Mouse (Mus musculus) lung, postnatal 0 days (tissue): ENCODE results near the gene Tec. TPM values are rescaled to one million over a fixed set of nuclear protein-coding genes. Genes with fewer than 3 reads are reported as not detected.

Source experiments
- ATAC-seq: fragments of 200-750 bp; cut with Nextera tagmentation; 2 replicates; pipeline ENCODE4 v1.8.0; 2017; ENCODE audit warnings: moderate library complexity
- DNase-seq: peaks from one replicate; pipeline ENCODE4 v3.0.0-alpha.2; 2016; ENCODE audit warnings: low spot score
- H3K27ac ChIP-seq: fragments of 300-500 bp; sonication (generic); 2 replicates; pipeline ENCODE4 v1.5.1; 2014; ENCODE audit warnings: antibody characterized with exemption, mild to moderate bottlenecking, low read length, mixed read lengths
- H3K27me3 ChIP-seq: fragments of 300-500 bp; sonication (generic); replicated peaks from 2 replicates; pipeline ENCODE4 v1.6.1; 2014; ENCODE audit warnings: low read length, mixed read lengths; ENCODE audit not compliant: insufficient read depth
- H3K36me3 ChIP-seq: fragments of 300-500 bp; sonication (generic); 2 replicates; pipeline ENCODE4 v1.6.1; 2014; ENCODE audit warnings: low read length, mixed read lengths; ENCODE audit not compliant: insufficient read depth
- H3K4me1 ChIP-seq: fragments of 300-500 bp; sonication (generic); 2 replicates; pipeline ENCODE4 v1.6.1; 2014; ENCODE audit warnings: antibody characterized with exemption, low read depth, low read length, mixed read lengths; ENCODE audit not compliant: insufficient read depth
- H3K4me2 ChIP-seq: fragments of 300-500 bp; sonication (generic); replicated peaks from 2 replicates; pipeline ENCODE4 v1.6.1; 2014; ENCODE audit warnings: low read depth, mild to moderate bottlenecking, low read length, moderate library complexity, mixed read lengths
- H3K4me3 ChIP-seq: fragments of 300-500 bp; sonication (generic); 2 replicates; pipeline ENCODE4 v1.5.1; 2014; ENCODE audit warnings: low read depth, low read length
- H3K9ac ChIP-seq: fragments of 300-500 bp; sonication (generic); replicated peaks from 2 replicates; pipeline ENCODE4 v1.6.1; 2014; ENCODE audit warnings: low read depth, mild to moderate bottlenecking
- H3K9me3 ChIP-seq: fragments of 300-500 bp; sonication (generic); 2 replicates; pipeline ENCODE4 v1.6.1; 2016; ENCODE audit warnings: low read length, mixed read lengths
- CTCF ChIP-seq: IDR thresholded peaks from 2 replicates; pipeline ENCODE4 v1.5.1; 2016; ENCODE audit warnings: antibody characterized with exemption, mild to moderate bottlenecking
- EP300 ChIP-seq: IDR thresholded peaks from 2 replicates; pipeline ENCODE4 v1.6.1; 2016; ENCODE audit warnings: antibody characterized with exemption, mild to moderate bottlenecking, control low read depth
- WGBS: fragments of 180-500 bp; shearing (Covaris S2); extraction: QIAGEN DNeasy Blood & Tissue Kit; methylation state at CpG from one replicate; pipeline ENCODE4 v1.1.7; 2014; 5-methylcytosine and 5-hydroxymethylcytosine counted together
- polyA plus RNA-seq: library from polyadenylated mRNA; unstranded; fragments of >200 nt; fragmentation: Nextera tagmentation; extraction: Ambion mirVana; gene quantifications from 2 replicates; pipeline ENCODE4 v1.2.1, GENCODE M21; 2015

The Tec gene
- polyA plus RNA-seq, 1 experiment from 2014 or later = 4.2 TPM

- ATAC-seq (no peak), DNase-seq (no peak)
- H3K4me3 ChIP-seq = no peak overlapping the region
- no peaks in the 10 kb centered on the region for H3K36me3 ChIP-seq
- no peak overlapping the region for H3K27ac ChIP-seq
- WGBS = 44% methylated on average over 5 of the region's 5 CpGs
- H3K9ac ChIP-seq = no peak overlapping the region
- H3K4me1 ChIP-seq = no peaks in the 10 kb centered on the region
- H3K9me3 ChIP-seq = no peaks in the 10 kb centered on the region
- TF ChIP-seq CTCF = no peak
- no peak for TF ChIP-seq EP300
- no peaks in the 10 kb centered on the region for H3K27me3 ChIP-seq
- H3K4me2 ChIP-seq = no peak overlapping the region
Observed at GRCm38 (mm10) chr5:72802851-72803250, 65.4 kb downstream of the Tec start.

GRCm38 (mm10) chr5:72798563-72798962 is 69.7 kb downstream of the Tec start:
- Histone ChIP-seq H3K27ac (no peak overlapping the region), H3K4me2 (no peak overlapping the region), H3K4me3 (no peak overlapping the region), H3K4me1 (no peaks in the 10 kb centered on the region), H3K9ac (no peak overlapping the region), H3K36me3 (no peaks in the 10 kb centered on the region), H3K27me3 (no peaks in the 10 kb centered on the region), H3K9me3 (no peaks in the 10 kb centered on the region)
- DNase-seq (no peak), ATAC-seq (no peak)
- WGBS = 77% methylated on average over 4 of the region's 4 CpGs
- no peak for TF ChIP-seq EP300
- TF ChIP-seq CTCF = no peak

DNA sequence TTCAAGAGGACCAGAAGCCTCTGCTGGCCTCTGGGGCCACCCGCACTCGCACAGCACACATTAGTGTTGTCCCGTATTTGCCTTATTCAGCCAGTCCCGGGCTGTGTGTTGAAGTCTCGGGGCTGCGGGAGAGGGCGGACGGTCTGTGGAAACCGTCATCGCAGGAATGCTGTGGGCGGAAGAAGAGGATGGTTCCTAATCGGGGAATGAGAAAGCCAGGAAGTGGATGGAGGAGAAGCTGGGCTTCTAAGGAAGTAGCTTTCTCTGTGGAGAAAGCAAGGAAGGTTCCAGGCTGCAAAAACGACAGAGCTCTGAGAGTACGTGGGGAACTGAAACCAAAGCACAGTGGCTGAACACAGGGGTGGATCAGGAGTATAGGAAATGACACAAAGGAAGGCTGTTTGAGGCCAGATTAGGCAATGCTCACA is 72.1 kb downstream of the Tec start:
- Histone ChIP-seq H3K4me3 (peak overlapping the region; percentile 28), H3K27ac (no peak overlapping the region), H3K4me2 (peak overlapping the region; percentile 56), H3K9me3 (no peaks in the 10 kb centered on the region), H3K4me1 (no peaks in the 10 kb centered on the region), H3K36me3 (no peaks in the 10 kb centered on the region), H3K27me3 (no peaks in the 10 kb centered on the region), H3K9ac (peak overlapping the region; percentile 32)
- peak; percentile 71 for ATAC-seq
- DNase-seq = peak; percentile 38
- TF ChIP-seq CTCF (no peak), EP300 (no peak)
- 19% methylated on average over 14 of the region's 14 CpGs for WGBS

GRCm38 (mm10) chr5:72793309-72793850 is 74.9 kb downstream of the Tec start:
- WGBS = 62% methylated on average over 3 of the region's 3 CpGs
- Histone ChIP-seq H3K27me3 (no peaks in the 10 kb centered on the region), H3K4me2 (no peak overlapping the region), H3K27ac (no peak overlapping the region), H3K4me3 (no peak overlapping the region), H3K9me3 (no peaks in the 10 kb centered on the region), H3K4me1 (no peaks in the 10 kb centered on the region), H3K9ac (no peak overlapping the region), H3K36me3 (no peaks in the 10 kb centered on the region)
- no peak for TF ChIP-seq CTCF
- no peak for TF ChIP-seq EP300
- DNase-seq (no peak), ATAC-seq (no peak)

DNA sequence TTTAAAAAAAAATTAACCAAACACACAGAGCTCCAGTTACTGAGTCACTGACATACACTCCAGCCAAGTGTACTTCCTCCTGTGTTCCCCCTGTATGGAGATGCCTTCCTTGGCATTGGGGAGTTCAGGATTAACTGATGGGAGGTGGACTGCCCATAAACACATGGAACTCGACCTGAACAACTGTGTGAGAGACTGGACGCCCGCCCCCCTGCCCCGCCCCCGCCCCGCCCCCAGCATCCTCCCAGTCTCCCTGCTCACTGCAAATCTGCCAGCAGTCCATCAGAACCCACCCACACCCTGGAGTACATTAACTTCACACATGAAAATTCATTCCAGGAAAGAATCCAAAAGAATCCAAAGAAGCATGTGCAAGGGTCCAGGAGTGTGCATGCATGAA is 76.5 kb downstream of the Tec start:
- Histone ChIP-seq H3K4me1 (no peaks in the 10 kb centered on the region), H3K4me3 (no peak overlapping the region), H3K9ac (no peak overlapping the region), H3K9me3 (no peaks in the 10 kb centered on the region), H3K27ac (no peak overlapping the region), H3K27me3 (no peaks in the 10 kb centered on the region), H3K36me3 (no peaks in the 10 kb centered on the region), H3K4me2 (no peak overlapping the region)
- 8% methylated on average over 6 of the region's 6 CpGs for WGBS
- ATAC-seq (no peak), DNase-seq (no peak)
- TF ChIP-seq CTCF = no peak
- TF ChIP-seq EP300 = no peak

GRCm38 (mm10) chr5:72791386-72791785 is 76.9 kb downstream of the Tec start:
- no peak overlapping the region for H3K4me2 ChIP-seq
- no peak overlapping the region for H3K27ac ChIP-seq
- no peaks in the 10 kb centered on the region for H3K27me3 ChIP-seq
- no peak overlapping the region for H3K9ac ChIP-seq
- DNase-seq (no peak), ATAC-seq (no peak)
- H3K36me3 ChIP-seq = no peaks in the 10 kb centered on the region
- H3K4me3 ChIP-seq = no peak overlapping the region
- TF ChIP-seq EP300 = no peak
- TF ChIP-seq CTCF = no peak
- no peaks in the 10 kb centered on the region for H3K4me1 ChIP-seq
- H3K9me3 ChIP-seq = no peaks in the 10 kb centered on the region
- 45% methylated on average over 4 of the region's 4 CpGs for WGBS

GRCm38 (mm10) chr5:72785451-72785850 is 82.8 kb downstream of the Tec start:
- no peak overlapping the region for H3K27ac ChIP-seq
- no peaks in the 10 kb centered on the region for H3K4me1 ChIP-seq
- DNase-seq (no peak), ATAC-seq (no peak)
- 35% methylated on average over 4 of the region's 4 CpGs for WGBS
- H3K4me3 ChIP-seq = no peak overlapping the region
- no peaks in the 10 kb centered on the region for H3K36me3 ChIP-seq
- no peak for TF ChIP-seq CTCF
- TF ChIP-seq EP300 = no peak
- no peak overlapping the region for H3K9ac ChIP-seq
- no peaks in the 10 kb centered on the region for H3K27me3 ChIP-seq
- H3K4me2 ChIP-seq = no peak overlapping the region
- H3K9me3 ChIP-seq = no peaks in the 10 kb centered on the region
